Mouse (Mus musculus): ENCODE measurements around the gene Tmem238. TPM values are rescaled to one million over a fixed set of nuclear protein-coding genes. Genes with fewer than 3 reads are reported as not detected.
A peak's percentile ranks its signal among the peaks of the same experiment; 100 is the strongest.

Gene Tmem238
- polyA plus RNA-seq, 1 experiment = 22.9 TPM

- no peaks in the 10 kb centered on the region for H3K27me3 ChIP-seq (ENCODE audit: control insufficient read depth, insufficient read depth, insufficient read length)
- peaks cover 7% of the 10 kb centered on the region for H3K79me2 ChIP-seq (ENCODE audit: control insufficient read depth, insufficient read depth)
- peak overlapping the region; percentile 61 for H3ac ChIP-seq (ENCODE audit: control insufficient read depth, insufficient read length, low read depth)
- peak overlapping the region; percentile 57 for H3K4me3 ChIP-seq (ENCODE audit: insufficient read depth, poor library complexity, severe bottlenecking)
- TF ChIP-seq MAX (IDR thresholded peaks at IDR 0.05) = no peak
- TF ChIP-seq MYOG (IDR thresholded peaks at IDR 0.05; ENCODE audit: control insufficient read depth, extremely low read depth, insufficient read length) = no peak
- TF ChIP-seq MYOD1 (IDR thresholded peaks at IDR 0.05; ENCODE audit: control insufficient read depth, insufficient read length, low read depth) = no peak
- TF ChIP-seq CTCF (IDR thresholded peaks at IDR 0.05; ENCODE audit: control insufficient read depth, insufficient read depth, insufficient read length) = no peak
- no peak for TF ChIP-seq USF1 (IDR thresholded peaks at IDR 0.05; ENCODE audit: low read depth)
- no peak for TF ChIP-seq CEBPB (IDR thresholded peaks at IDR 0.05; ENCODE audit: low read depth)
- TF ChIP-seq FOSL1 (IDR thresholded peaks at IDR 0.05; ENCODE audit: insufficient read depth, low read length, poor library complexity, severe bottlenecking) = no peak
- no peaks in the 10 kb centered on the region for H3K36me3 ChIP-seq (ENCODE audit: control insufficient read depth, insufficient read depth)
- peaks cover 2% of the 10 kb centered on the region for H3K79me3 ChIP-seq (ENCODE audit: low read depth)
Measured at GRCm38 (mm10) chr7:4740309-4740727, 49.1 kb downstream of the Tmem238 start.

GRCm38 (mm10) chr7:4739544-4740275 is 49.7 kb downstream of the Tmem238 start, which contains the start of gene Kmt5c:
TSS of gene Kmt5c (plus strand) at chr7:4740115.
- Histone ChIP-seq H3K36me3 (ENCODE audit: control insufficient read depth, insufficient read depth) (no peaks in the 10 kb centered on the region), H3K79me2 (ENCODE audit: control insufficient read depth, insufficient read depth) (peaks cover 7% of the 10 kb centered on the region), H3K79me3 (ENCODE audit: low read depth) (peaks cover 2% of the 10 kb centered on the region), H3ac (ENCODE audit: control insufficient read depth, insufficient read length, low read depth) (peak within 1 kb of the TSS; percentile 61), H3K27me3 (ENCODE audit: control insufficient read depth, insufficient read depth, insufficient read length) (no peaks in the 10 kb centered on the region), H3K4me3 (ENCODE audit: insufficient read depth, poor library complexity, severe bottlenecking) (peak within 1 kb of the TSS; percentile 57)
- no peak for TF ChIP-seq MYOG (IDR thresholded peaks at IDR 0.05; ENCODE audit: control insufficient read depth, extremely low read depth, insufficient read length)
- TF ChIP-seq MYOD1 (IDR thresholded peaks at IDR 0.05; ENCODE audit: control insufficient read depth, insufficient read length, low read depth) = no peak
- TF ChIP-seq FOSL1 (IDR thresholded peaks at IDR 0.05; ENCODE audit: insufficient read depth, low read length, poor library complexity, severe bottlenecking) = no peak
- no peak for TF ChIP-seq USF1 (IDR thresholded peaks at IDR 0.05; ENCODE audit: low read depth)

GRCm38 (mm10) chr7:4739041-4739543 is 50.4 kb downstream of the Tmem238 start:
- TF ChIP-seq CTCF (IDR thresholded peaks at IDR 0.05; ENCODE audit: control insufficient read depth, insufficient read depth, insufficient read length) (no peak), MYOG (IDR thresholded peaks at IDR 0.05; ENCODE audit: control insufficient read depth, extremely low read depth, insufficient read length) (no peak), MAX (IDR thresholded peaks at IDR 0.05) (no peak), FOSL1 (IDR thresholded peaks at IDR 0.05; ENCODE audit: insufficient read depth, low read length, poor library complexity, severe bottlenecking) (no peak), MYOD1 (IDR thresholded peaks at IDR 0.05; ENCODE audit: control insufficient read depth, insufficient read length, low read depth) (no peak), CEBPB (IDR thresholded peaks at IDR 0.05; ENCODE audit: low read depth) (no peak), USF1 (IDR thresholded peaks at IDR 0.05; ENCODE audit: low read depth) (no peak)
- H3K79me2 ChIP-seq (ENCODE audit: control insufficient read depth, insufficient read depth) = peaks cover 7% of the 10 kb centered on the region

More at GRCm38 (mm10) chr7:4739041-4739543, 50.4 kb downstream of the Tmem238 start:
- no peaks in the 10 kb centered on the region for H3K36me3 ChIP-seq (ENCODE audit: control insufficient read depth, insufficient read depth)
- H3K27me3 ChIP-seq (ENCODE audit: control insufficient read depth, insufficient read depth, insufficient read length) = no peaks in the 10 kb centered on the region
- H3K79me3 ChIP-seq (ENCODE audit: low read depth) = peaks cover 2% of the 10 kb centered on the region
- H3K4me3 ChIP-seq (ENCODE audit: insufficient read depth, poor library complexity, severe bottlenecking) = peak overlapping the region; percentile 18
- peak overlapping the region; percentile 36 for H3ac ChIP-seq (ENCODE audit: control insufficient read depth, insufficient read length, low read depth)

Other genes starting within 250 kb of the Tmem238 start
- gene Syt5, start 242.1 kb downstream of the Tmem238 start, polyA plus RNA-seq (2012; fragmentation: generic; extraction: Trizol) = 0.11 TPM
- gene Ptprh, start 185.6 kb downstream of the Tmem238 start, polyA plus RNA-seq (2012; fragmentation: generic; extraction: Trizol) = not detected
- 2.8 TPM for gene Tmem86b, start 158.2 kb downstream of the Tmem238 start, polyA plus RNA-seq (2012; fragmentation: generic; extraction: Trizol)
- gene Ppp6r1, start 130.6 kb downstream of the Tmem238 start, polyA plus RNA-seq (2012; fragmentation: generic; extraction: Trizol) = 56.1 TPM
- gene Hspbp1, start 104.6 kb downstream of the Tmem238 start, polyA plus RNA-seq (2012; fragmentation: generic; extraction: Trizol) = 110 TPM
- 15.3 TPM for gene Brsk1, start 99.1 kb downstream of the Tmem238 start, polyA plus RNA-seq (2012; fragmentation: generic; extraction: Trizol)
- 0.07 TPM for gene Tmem150b, start 64.4 kb downstream of the Tmem238 start, polyA plus RNA-seq (2012; fragmentation: generic; extraction: Trizol)
- gene Kmt5c, start 49.5 kb downstream of the Tmem238 start, polyA plus RNA-seq (2012; fragmentation: generic; extraction: Trizol) = 12.7 TPM
- 0.26 TPM for gene Cox6b2, start 36.6 kb downstream of the Tmem238 start, polyA plus RNA-seq (2012; fragmentation: generic; extraction: Trizol)
- not detected for gene Fam71e2, start 18.4 kb downstream of the Tmem238 start, polyA plus RNA-seq (2012; fragmentation: generic; extraction: Trizol)
- gene Il11, start 6.8 kb downstream of the Tmem238 start, polyA plus RNA-seq (2012; fragmentation: generic; extraction: Trizol) = 1.3 TPM
- 0.84 TPM for gene Tmem190, start 6.7 kb downstream of the Tmem238 start, polyA plus RNA-seq (2012; fragmentation: generic; extraction: Trizol)
- gene Rpl28, start 3.2 kb upstream of the Tmem238 start, polyA plus RNA-seq (2012; fragmentation: generic; extraction: Trizol) = 3,556 TPM
- 599 TPM for gene Ube2s, start 22.9 kb upstream of the Tmem238 start, polyA plus RNA-seq (2012; fragmentation: generic; extraction: Trizol)
- not detected for gene Shisa7, start 55.0 kb upstream of the Tmem238 start, polyA plus RNA-seq (2012; fragmentation: generic; extraction: Trizol)
- gene Isoc2b, start 80.6 kb upstream of the Tmem238 start, polyA plus RNA-seq (2012; fragmentation: generic; extraction: Trizol) = 0.32 TPM
- 3.7 TPM for gene Isoc2a, start 87.5 kb upstream of the Tmem238 start, polyA plus RNA-seq (2012; fragmentation: generic; extraction: Trizol)
- not detected for gene Gm36210, start 116.9 kb upstream of the Tmem238 start, polyA plus RNA-seq (2012; fragmentation: generic; extraction: Trizol)
- gene Zfp628, start 125.6 kb upstream of the Tmem238 start, polyA plus RNA-seq (2012; fragmentation: generic; extraction: Trizol) = 9.0 TPM
- gene Nat14, start 132.4 kb upstream of the Tmem238 start, polyA plus RNA-seq (2012; fragmentation: generic; extraction: Trizol) = 2.7 TPM
- gene Ssc5d, start 136.1 kb upstream of the Tmem238 start, polyA plus RNA-seq (2012; fragmentation: generic; extraction: Trizol) = 3.7 TPM
- gene Sbk2, start 174.8 kb upstream of the Tmem238 start, polyA plus RNA-seq (2012; fragmentation: generic; extraction: Trizol) = 0.06 TPM
- 0.02 TPM for gene Sbk3, start 181.5 kb upstream of the Tmem238 start, polyA plus RNA-seq (2012; fragmentation: generic; extraction: Trizol)
- gene Zfp579, start 206.5 kb upstream of the Tmem238 start, polyA plus RNA-seq (2012; fragmentation: generic; extraction: Trizol) = 10.1 TPM
- gene Zfp524, start 224.8 kb upstream of the Tmem238 start, polyA plus RNA-seq (2012; fragmentation: generic; extraction: Trizol) = 12.9 TPM
- gene Fiz1, start 225.0 kb upstream of the Tmem238 start, polyA plus RNA-seq (2012; fragmentation: generic; extraction: Trizol) = 30.6 TPM
- gene Gm44973, start 225.8 kb upstream of the Tmem238 start, polyA plus RNA-seq (2012; fragmentation: generic; extraction: Trizol) = not detected
- gene Zfp865, start 230.7 kb upstream of the Tmem238 start, polyA plus RNA-seq (2012; fragmentation: generic; extraction: Trizol) = 16.5 TPM
- 0.34 TPM for gene Ccdc106, start 230.9 kb upstream of the Tmem238 start, polyA plus RNA-seq (2012; fragmentation: generic; extraction: Trizol)
- not detected for gene 4632433K11Rik, start 244.5 kb upstream of the Tmem238 start, polyA plus RNA-seq (2012; fragmentation: generic; extraction: Trizol)
- 1.5 TPM for gene Zfp784, start 248.8 kb upstream of the Tmem238 start, polyA plus RNA-seq (2012; fragmentation: generic; extraction: Trizol)

Data from C2C12 (cell line).